Mouse (Mus musculus) mouse trophoblast stem cell (cell line): ENCODE measurements around the gene Trmt2b.
"Not testable (repeated sequence)": the region's sequence is repeated elsewhere in the genome, so short reads cannot be mapped to it uniquely, and the experiment has no call there.

Experiments
- in situ Hi-C, 2 experiments: fragments of 300-500 bp; cut with MseI, MboI; formaldehyde crosslinking; loops; 2 replicates in 1 of 2; 3 replicates in 1 of 2; pipeline ENCODE4 v1.15.1; 2025

Gene Trmt2b

GRCm38 (mm10) chrX:134220618-134221017, 56.2 kb downstream of the Trmt2b start:
- in situ Hi-C loops: no loop called here

GRCm38 (mm10) chrX:134218161-134218560, 58.6 kb downstream of the Trmt2b start:
- in situ Hi-C loops: no loop called here

- in situ Hi-C loops: no loop called here
Observed at GRCm38 (mm10) chrX:134211151-134211642, 65.6 kb downstream of the Trmt2b start.

- in situ Hi-C loops: no loop called here
Observed at GRCm38 (mm10) chrX:134208491-134208890, 68.3 kb downstream of the Trmt2b start.

GRCm38 (mm10) chrX:134187201-134187600, 89.6 kb downstream of the Trmt2b start, which contains the start of gene Arl13a:
Arl13a (plus strand) TSS chrX:134187501.
- in situ Hi-C loops: not testable (repeated sequence)

- in situ Hi-C loops: no loop called here
Observed at GRCm38 (mm10) chrX:134174699-134175098, 102.1 kb downstream of the Trmt2b start.
